Mouse (Mus musculus): Measurements from ENCODE around the gene Cramp1l. TPM values are rescaled to one million over a fixed set of nuclear protein-coding genes. Genes with fewer than 3 reads are reported as not detected.
A peak's percentile ranks its signal among the peaks of the same experiment; 100 is the strongest.

The Cramp1l gene
- polyA plus RNA-seq, 1 experiment from 2014 or later: 9.1 TPM

DNA sequence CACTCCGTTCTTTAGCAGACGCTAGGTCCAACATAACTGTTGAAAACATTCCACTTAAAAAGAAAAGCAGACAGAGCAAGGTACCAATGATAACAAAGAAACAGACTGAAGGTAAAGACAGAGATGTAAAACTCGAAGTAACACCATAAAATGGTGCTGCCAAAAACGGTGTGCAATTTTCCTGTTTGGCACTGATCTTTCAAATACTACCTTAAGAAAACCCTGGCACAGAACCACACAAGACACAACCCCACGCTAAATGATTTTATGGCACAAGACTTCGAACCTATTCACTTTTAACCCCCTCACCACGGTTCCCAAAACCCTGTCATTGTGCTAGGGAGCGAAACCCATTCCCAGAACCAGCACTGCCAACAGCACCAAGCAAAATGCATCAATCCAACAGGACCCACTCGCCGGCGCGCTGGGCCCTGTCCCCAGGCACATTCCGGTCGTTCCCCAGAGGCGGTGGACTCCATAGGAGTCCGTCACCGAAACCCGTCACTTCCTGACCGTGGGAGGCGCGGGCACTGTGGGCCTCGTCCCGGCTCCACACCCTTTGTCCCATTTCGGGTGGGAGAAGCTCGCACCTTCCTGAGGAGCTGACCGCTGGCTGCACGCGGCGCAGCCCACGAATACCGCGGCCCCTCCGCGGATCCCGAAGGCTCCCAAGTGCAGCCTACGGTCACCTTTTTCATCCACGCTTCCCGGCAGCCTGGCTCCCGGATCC is 582 bp downstream of the Cramp1l start:
- Histone ChIP-seq H3K36me3 (peaks cover 44% of the 10 kb centered on the region), H3K27ac (peak overlapping the region; percentile 98), H3K27me3 (ENCODE audit: insufficient read depth, poor library complexity, severe bottlenecking) (no peaks in the 10 kb centered on the region), H3K9me3 (no peaks in the 10 kb centered on the region), H3K4me3 (peak overlapping the region; percentile 90), H3K4me1 (replicated peaks) (peaks cover 21% of the 10 kb centered on the region)
- under 1% methylated on average over 39 of the region's 39 CpGs for whole genome bisulfite sequencing
- peak; percentile 42 for DNase-seq (ENCODE audit: low spot score)

- Histone ChIP-seq H3K27me3 (ENCODE audit: insufficient read depth, poor library complexity, severe bottlenecking) (no peaks in the 10 kb centered on the region), H3K4me3 (peak overlapping the region; percentile 90), H3K27ac (peak overlapping the region; percentile 98), H3K36me3 (peaks cover 45% of the 10 kb centered on the region), H3K9me3 (no peaks in the 10 kb centered on the region), H3K4me1 (replicated peaks) (peaks cover 21% of the 10 kb centered on the region)
- WGBS: under 1% methylated on average over 81 of the region's 81 CpGs
- DNase-seq (ENCODE audit: low spot score): peak; percentile 60
These were observed 1.7 kb downstream of the Cramp1l start for GRCm38 (mm10) chr17:25013606-25014501.

GRCm38 (mm10) chr17:25007480-25007879 is 8.1 kb downstream of the Cramp1l start:
- H3K4me1 ChIP-seq (replicated peaks): no peaks in the 10 kb centered on the region
- H3K27me3 ChIP-seq (ENCODE audit: insufficient read depth, poor library complexity, severe bottlenecking): no peaks in the 10 kb centered on the region
- no peak overlapping the region for H3K27ac ChIP-seq
- H3K9me3 ChIP-seq: no peaks in the 10 kb centered on the region
- peaks cover 96% of the 10 kb centered on the region for H3K36me3 ChIP-seq
- DNase-seq (ENCODE audit: low spot score): no peak
- H3K4me3 ChIP-seq: no peak overlapping the region

DNA sequence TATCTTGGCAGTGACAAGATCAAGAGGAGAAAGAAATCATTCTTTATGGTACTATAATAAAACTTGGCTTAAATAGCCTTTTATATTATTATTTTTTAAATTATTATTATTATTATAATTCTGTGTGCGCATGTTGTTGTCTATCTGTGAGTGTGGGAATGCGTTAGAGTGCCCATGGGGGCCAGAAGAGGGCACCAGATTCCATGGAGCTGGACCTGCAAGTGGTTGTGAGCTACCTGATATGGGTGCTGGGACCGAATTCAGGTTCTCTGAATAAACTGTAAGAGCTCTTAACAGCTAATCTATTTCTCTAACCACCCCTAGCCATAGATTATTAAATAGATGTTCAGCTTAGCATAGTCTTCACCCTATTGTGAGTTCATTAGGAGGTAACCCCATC is 10.5 kb downstream of the Cramp1l start:
- Histone ChIP-seq H3K4me3 (no peak overlapping the region), H3K9me3 (no peaks in the 10 kb centered on the region), H3K4me1 (replicated peaks) (no peaks in the 10 kb centered on the region), H3K27me3 (ENCODE audit: insufficient read depth, poor library complexity, severe bottlenecking) (no peaks in the 10 kb centered on the region), H3K36me3 (peaks cover 96% of the 10 kb centered on the region), H3K27ac (no peak overlapping the region)
- no peak for DNase-seq (ENCODE audit: low spot score)
- WGBS: 94% methylated on average over 3 of the region's 3 CpGs

DNA sequence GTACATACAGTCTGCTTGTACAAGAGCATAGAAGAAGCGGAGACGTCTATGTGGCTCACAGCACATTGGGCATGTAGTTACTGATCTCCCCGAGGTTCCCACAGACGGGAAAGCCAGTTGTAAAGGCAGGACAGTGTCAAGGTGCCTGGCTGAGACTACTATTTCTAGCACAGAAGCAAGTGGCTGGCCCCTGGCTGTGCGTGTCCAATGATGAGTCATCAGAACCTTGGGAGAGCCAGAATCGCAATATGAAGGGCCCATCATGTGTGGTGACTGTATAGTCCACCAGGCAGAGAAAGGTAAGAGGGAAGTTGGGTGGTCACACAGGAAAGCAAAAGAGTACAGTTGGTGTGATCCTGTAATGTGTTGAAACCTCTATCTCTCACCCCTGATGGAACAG is 20.9 kb downstream of the Cramp1l start:
- peaks cover 100% of the 10 kb centered on the region for H3K36me3 ChIP-seq
- H3K9me3 ChIP-seq: no peaks in the 10 kb centered on the region
- H3K4me1 ChIP-seq (replicated peaks): no peaks in the 10 kb centered on the region
- no peak for DNase-seq (ENCODE audit: low spot score)
- H3K27me3 ChIP-seq (ENCODE audit: insufficient read depth, poor library complexity, severe bottlenecking): no peaks in the 10 kb centered on the region
- no peak overlapping the region for H3K27ac ChIP-seq
- H3K4me3 ChIP-seq: no peak overlapping the region
- WGBS: 92% methylated on average over 6 of the region's 6 CpGs

DNA sequence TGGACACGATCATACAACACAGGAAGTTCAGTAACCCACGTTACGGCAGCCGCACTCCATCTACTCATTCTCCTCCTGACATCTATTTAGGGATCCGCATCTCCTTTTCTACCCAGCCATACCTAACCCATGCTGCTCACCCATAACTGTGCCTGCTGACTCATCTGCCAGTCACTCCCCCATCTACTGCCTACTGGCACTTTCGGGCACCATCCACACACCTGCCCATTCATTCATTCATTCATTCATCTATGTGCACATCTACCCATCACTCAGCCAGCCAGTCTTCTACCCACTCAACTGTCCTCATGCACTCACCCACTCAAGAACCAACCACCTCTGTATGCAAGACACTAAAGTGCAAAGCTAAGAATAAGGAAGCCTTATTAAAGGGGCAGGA is 28.4 kb downstream of the Cramp1l start:
- 95% methylated on average over 6 of the region's 6 CpGs for WGBS
- no peaks in the 10 kb centered on the region for H3K4me1 ChIP-seq (replicated peaks)
- no peak overlapping the region for H3K4me3 ChIP-seq
- no peaks in the 10 kb centered on the region for H3K9me3 ChIP-seq
- peaks cover 98% of the 10 kb centered on the region for H3K36me3 ChIP-seq
- no peak overlapping the region for H3K27ac ChIP-seq
- H3K27me3 ChIP-seq (ENCODE audit: insufficient read depth, poor library complexity, severe bottlenecking): no peaks in the 10 kb centered on the region
- DNase-seq (ENCODE audit: low spot score): no peak

DNA sequence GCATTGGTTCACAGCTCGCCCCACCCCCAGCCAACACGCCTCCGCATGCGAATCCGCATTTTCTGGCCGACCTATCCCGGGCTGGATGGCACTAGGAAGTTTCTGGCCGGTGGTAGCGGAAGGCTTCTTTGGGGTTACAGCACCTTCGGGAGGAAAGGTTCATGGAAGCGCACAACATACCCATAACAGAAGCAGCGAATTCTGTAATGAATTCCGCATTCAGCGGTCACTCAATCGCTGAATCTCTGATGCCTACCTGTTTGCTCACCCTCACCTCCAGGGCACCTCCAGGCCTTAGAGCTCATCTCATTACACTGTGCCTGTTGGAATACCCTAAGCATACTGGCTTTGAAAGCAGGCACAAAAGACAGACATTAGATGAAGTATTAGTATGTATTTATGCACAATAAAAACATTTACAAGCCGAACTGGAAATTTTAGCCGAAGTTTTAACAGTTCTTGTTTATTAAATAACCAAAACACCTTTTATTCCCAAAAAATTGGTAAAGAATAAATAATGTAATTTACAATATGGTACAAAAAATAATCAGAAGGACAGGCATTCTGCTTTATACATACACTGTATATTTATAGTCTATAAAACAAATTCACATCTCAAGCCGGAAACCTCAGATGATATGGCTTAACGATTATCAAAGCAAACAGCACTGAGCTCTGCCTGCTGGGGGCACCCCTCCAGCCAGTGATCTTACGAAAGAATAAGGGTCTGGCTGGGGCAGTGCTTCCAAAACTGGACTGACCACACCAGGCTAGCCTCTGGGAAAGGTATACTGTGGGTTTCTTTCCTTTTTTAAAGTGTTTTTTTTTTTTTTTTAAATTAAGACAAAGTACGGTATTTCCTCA is 54.5 kb downstream of the Cramp1l start:
- H3K36me3 ChIP-seq: peaks cover 77% of the 10 kb centered on the region
- H3K27ac ChIP-seq: peak overlapping the region; percentile 98
- peaks cover 26% of the 10 kb centered on the region for H3K4me1 ChIP-seq (replicated peaks)
- no peaks in the 10 kb centered on the region for H3K9me3 ChIP-seq
- WGBS: 18% methylated on average over 21 of the region's 21 CpGs
- no peaks in the 10 kb centered on the region for H3K27me3 ChIP-seq (ENCODE audit: insufficient read depth, poor library complexity, severe bottlenecking)
- DNase-seq (ENCODE audit: low spot score): no peak
- H3K4me3 ChIP-seq: peak overlapping the region; percentile 95

DNA sequence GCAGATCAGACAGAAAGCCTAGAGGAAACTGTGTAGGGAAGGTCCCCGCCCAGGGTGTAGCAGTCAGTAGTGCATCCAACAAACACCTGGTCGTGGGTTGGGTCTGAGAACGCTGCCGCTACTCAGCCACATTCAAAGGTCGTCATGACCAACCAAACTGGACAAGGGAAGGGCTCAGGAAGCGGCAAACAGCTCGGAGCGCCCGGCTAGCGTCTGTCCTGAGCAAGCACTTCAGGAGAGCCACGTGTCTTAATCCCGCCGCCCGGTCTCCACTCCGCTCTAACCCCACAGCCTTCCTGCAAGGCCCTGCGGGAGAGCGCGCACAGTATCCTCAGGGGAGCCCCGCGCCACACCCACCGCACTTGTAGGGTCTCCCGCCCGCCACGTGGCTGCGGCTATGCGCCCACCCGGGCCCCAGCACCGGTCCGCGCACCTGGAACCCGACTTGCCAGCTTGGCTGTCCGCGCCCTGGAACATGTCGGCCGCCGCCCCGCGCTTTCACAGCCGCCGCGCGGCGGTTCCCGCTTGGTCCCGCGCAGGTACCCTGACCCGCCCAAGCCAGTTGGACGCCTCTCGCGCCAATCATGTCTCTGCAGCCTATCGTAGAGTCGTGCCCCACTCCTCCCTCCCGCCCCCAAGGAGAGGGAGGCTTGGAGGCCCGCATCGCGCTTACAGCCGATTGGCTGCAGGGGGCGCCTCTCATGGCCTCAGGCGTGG is 55.3 kb downstream of the Cramp1l start, which contains the start of gene Jpt2:
Gene Jpt2 (minus strand): TSS at position 555 of the 717 bp plus-strand sequence.
- Histone ChIP-seq H3K27ac (peak within 1 kb of the TSS; percentile 98), H3K9me3 (no peaks in the 10 kb centered on the region), H3K27me3 (ENCODE audit: insufficient read depth, poor library complexity, severe bottlenecking) (no peaks in the 10 kb centered on the region), H3K4me3 (peak within 1 kb of the TSS; percentile 95), H3K36me3 (peaks cover 77% of the 10 kb centered on the region), H3K4me1 (replicated peaks) (peaks cover 26% of the 10 kb centered on the region)
- peak; percentile 99 for DNase-seq (ENCODE audit: low spot score)
- under 1% methylated on average over 59 of the region's 59 CpGs for WGBS

DNA sequence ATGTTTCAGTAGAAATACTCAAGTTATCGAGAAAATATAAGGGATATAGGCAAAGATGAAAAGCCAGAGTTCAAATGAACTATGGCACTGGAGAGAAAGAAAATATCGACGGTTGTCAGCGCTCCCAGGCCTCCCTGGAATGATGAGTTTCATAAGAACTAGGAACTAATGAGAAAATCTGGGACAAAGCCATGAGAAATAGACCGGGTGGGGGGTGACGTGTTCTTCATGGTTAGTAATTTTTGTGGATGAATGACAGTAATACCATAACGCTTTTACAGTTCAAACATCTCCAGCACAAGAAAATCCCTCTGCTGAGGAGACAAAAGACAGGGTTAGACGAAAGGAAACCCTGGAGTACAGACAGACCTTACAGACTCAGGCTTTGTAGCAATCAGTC is 56.2 kb downstream of the Cramp1l start:
- WGBS: 57% methylated on average over 8 of the region's 8 CpGs
- Histone ChIP-seq H3K27ac (peak overlapping the region; percentile 98), H3K9me3 (no peaks in the 10 kb centered on the region), H3K4me1 (replicated peaks) (peaks cover 26% of the 10 kb centered on the region), H3K36me3 (peaks cover 77% of the 10 kb centered on the region), H3K4me3 (peak overlapping the region; percentile 95), H3K27me3 (ENCODE audit: insufficient read depth, poor library complexity, severe bottlenecking) (no peaks in the 10 kb centered on the region)
- DNase-seq (ENCODE audit: low spot score): no peak

- peaks cover 98% of the 10 kb centered on the region for H3K36me3 ChIP-seq
- 94% methylated on average over 2 of the region's 2 CpGs for WGBS
- no peak overlapping the region for H3K27ac ChIP-seq
- no peak for DNase-seq (ENCODE audit: low spot score)
- H3K9me3 ChIP-seq: no peaks in the 10 kb centered on the region
- H3K27me3 ChIP-seq (ENCODE audit: insufficient read depth, poor library complexity, severe bottlenecking): no peaks in the 10 kb centered on the region
- no peak overlapping the region for H3K4me3 ChIP-seq
- H3K4me1 ChIP-seq (replicated peaks): 0 out of 2 replicates have a peak, but pooled peaks cover 3% of the 10 kb centered on the region
These were observed 62.3 kb downstream of the Cramp1l start for GRCm38 (mm10) chr17:24953291-24953690.

DNA sequence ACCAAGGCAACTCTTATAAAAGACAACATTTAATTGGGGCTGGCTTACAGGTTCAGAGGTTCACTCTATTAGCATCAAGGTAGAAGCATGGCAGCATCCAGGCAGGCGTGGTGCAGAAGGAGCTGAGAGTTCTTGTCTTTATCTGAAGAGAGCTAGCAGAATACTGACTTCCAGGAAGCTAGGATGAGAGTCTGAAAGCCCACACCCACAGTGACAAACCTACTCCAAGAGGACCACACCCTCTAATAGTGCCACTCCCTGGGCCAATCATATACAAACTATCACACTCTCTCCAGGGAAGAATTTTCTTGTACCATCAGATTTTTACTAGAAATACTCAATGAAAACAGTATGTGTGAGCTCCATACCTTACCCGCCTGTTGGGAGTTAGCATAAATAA is 64.9 kb downstream of the Cramp1l start:
- no peaks in the 10 kb centered on the region for H3K9me3 ChIP-seq
- no peaks in the 10 kb centered on the region for H3K27me3 ChIP-seq (ENCODE audit: insufficient read depth, poor library complexity, severe bottlenecking)
- no peak overlapping the region for H3K27ac ChIP-seq
- peaks cover 99% of the 10 kb centered on the region for H3K36me3 ChIP-seq
- H3K4me3 ChIP-seq: no peak overlapping the region
- 86% methylated on average over 2 of the region's 2 CpGs for WGBS
- no peaks in the 10 kb centered on the region for H3K4me1 ChIP-seq (replicated peaks)
- no peak for DNase-seq (ENCODE audit: low spot score)

GRCm38 (mm10) chr17:24948204-24948603 is 67.4 kb downstream of the Cramp1l start:
- H3K9me3 ChIP-seq: no peaks in the 10 kb centered on the region
- no peaks in the 10 kb centered on the region for H3K27me3 ChIP-seq (ENCODE audit: insufficient read depth, poor library complexity, severe bottlenecking)
- no peak for DNase-seq (ENCODE audit: low spot score)
- 96% methylated on average over 5 of the region's 5 CpGs for WGBS
- no peaks in the 10 kb centered on the region for H3K4me1 ChIP-seq (replicated peaks)
- no peak overlapping the region for H3K27ac ChIP-seq
- no peak overlapping the region for H3K4me3 ChIP-seq
- peaks cover 100% of the 10 kb centered on the region for H3K36me3 ChIP-seq
